Mouse (Mus musculus) myocyte (in vitro differentiated cells): ENCODE measurements around the gene Arhgap31.
A peak's percentile ranks its signal among the peaks of the same experiment; 100 is the strongest.

Experiments
- CEBPB ChIP-seq: IDR thresholded peaks from 2 replicates; pipeline ENCODE4 v1.6.1; 2011; ENCODE audit warnings: mild to moderate bottlenecking, moderate library complexity; ENCODE audit not compliant: poor library complexity, insufficient read depth, severe bottlenecking
- E2F4 ChIP-seq: IDR thresholded peaks from one replicate; pipeline ENCODE4 v1.6.1; 2011; ENCODE audit warnings: mild to moderate bottlenecking, control low read depth, moderate library complexity; ENCODE audit not compliant: insufficient read depth
- MAX ChIP-seq: IDR thresholded peaks from one replicate; pipeline ENCODE4 v1.6.1; 2011; ENCODE audit warnings: low read depth, mild to moderate bottlenecking, control low read depth
- MYOD1 ChIP-seq, 3 experiments: IDR thresholded peaks; one replicate each; pipeline ENCODE4 v1.6.1; 2011; ENCODE audit warnings: control low read depth in 2 of 3, low read depth in 2 of 3, mild to moderate bottlenecking in 2 of 3, moderate library complexity in 1 of 3; ENCODE audit not compliant: insufficient read length in 2 of 3, control insufficient read depth in 1 of 3
- POLR2A ChIP-seq: IDR thresholded peaks from one replicate; pipeline ENCODE4 v1.6.1; 2011; ENCODE audit warnings: low read depth, mild to moderate bottlenecking, control low read depth, moderate library complexity; ENCODE audit not compliant: insufficient read length
- POLR2AphosphoS2 ChIP-seq: IDR thresholded peaks from one replicate; pipeline ENCODE4 v1.6.1; 2011; ENCODE audit warnings: low read depth, control low read depth; ENCODE audit not compliant: insufficient read length
- TCF12 ChIP-seq: IDR thresholded peaks from one replicate; pipeline ENCODE4 v1.6.1; 2011; ENCODE audit warnings: mild to moderate bottlenecking, control low read depth; ENCODE audit not compliant: poor library complexity, insufficient read depth, severe bottlenecking
- USF1 ChIP-seq: IDR thresholded peaks from one replicate; pipeline ENCODE4 v1.6.1; 2011; ENCODE audit warnings: low read depth, mild to moderate bottlenecking, control low read depth, moderate library complexity

DNA sequence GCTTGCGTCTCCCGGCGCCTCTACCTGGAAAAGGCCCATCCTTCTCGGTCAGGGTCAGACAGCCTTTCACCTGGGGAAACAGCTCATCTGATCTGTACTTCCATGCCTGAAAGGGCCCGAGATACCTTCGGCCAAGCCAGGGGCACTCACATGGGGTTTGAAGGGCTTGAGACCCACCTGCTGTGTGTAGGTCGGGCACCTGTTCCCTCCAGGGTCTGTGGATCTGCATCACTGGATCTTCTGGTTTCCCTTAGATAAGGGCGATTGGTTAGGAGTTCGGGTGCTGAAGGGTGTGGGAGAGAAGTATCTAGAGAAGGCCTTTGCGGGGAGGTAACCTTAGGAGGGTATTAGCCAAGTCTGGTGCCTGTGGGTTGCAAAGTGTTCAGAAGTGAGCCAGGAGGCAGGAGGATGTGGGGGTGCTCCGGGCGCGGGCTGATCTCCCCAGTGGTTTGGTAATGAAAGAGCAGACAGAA is 29.6 kb upstream of the Arhgap31 start:
- TF ChIP-seq MAX (no peak), E2F4 (no peak), POLR2A (no peak), MYOD1 (IDR thresholded peaks at IDR 0.05; ENCODE audit: control insufficient read depth in 1 of 3, insufficient read length in 2 of 3, low read depth in 2 of 3) (peak in 2 of 3 experiments; percentile 44 to 59), TCF12 (no peak), POLR2AphosphoS2 (no peak), USF1 (no peak), CEBPB (no peak)
